Mouse (Mus musculus) CD8-positive naive resting alpha-beta T cell, adult 2 months (primary cell): ENCODE results near the gene Prr5l.
A peak's percentile ranks its signal among the peaks of the same experiment; 100 is the strongest.

Source experiments
- DNase-seq, 2 experiments: peaks; one replicate each; pipeline ENCODE4 v3.0.0; 2022; ENCODE audit warnings: low read depth in 2 of 2, low spot score in 2 of 2

Prr5l gene

GRCm38 (mm10) chr2:101668751-101669150 is 214.1 kb downstream of the Prr5l start:
- DNase-seq: no peak

GRCm38 (mm10) chr2:101665703-101666092 is 217.1 kb downstream of the Prr5l start:
- no peak for DNase-seq

GRCm38 (mm10) chr2:101665058-101665702 is 217.6 kb downstream of the Prr5l start:
- peak; percentile 41 to 54 for DNase-seq
